Mouse (Mus musculus) spleen, adult 2 months (tissue): ENCODE results near the gene Ccdc15.
"Not testable (repeated sequence)": the region's sequence is repeated elsewhere in the genome, so short reads cannot be mapped to it uniquely, and the experiment has no call there.

Experiments used
- CTCF ChIP-seq: fragments of 200-500 bp; IDR thresholded peaks from 2 replicates; pipeline ENCODE4 v1.5.1; 2011; ENCODE audit warnings: mild to moderate bottlenecking, inconsistent platforms; ENCODE audit not compliant: insufficient read depth, insufficient read length, insufficient replicate concordance; ENCODE audit errors: extremely low read depth
- POLR2A ChIP-seq: fragments of 200-500 bp; IDR thresholded peaks from 2 replicates; pipeline ENCODE4 v1.6.1; 2011; ENCODE audit warnings: low read depth, low read length, inconsistent platforms

DNA sequence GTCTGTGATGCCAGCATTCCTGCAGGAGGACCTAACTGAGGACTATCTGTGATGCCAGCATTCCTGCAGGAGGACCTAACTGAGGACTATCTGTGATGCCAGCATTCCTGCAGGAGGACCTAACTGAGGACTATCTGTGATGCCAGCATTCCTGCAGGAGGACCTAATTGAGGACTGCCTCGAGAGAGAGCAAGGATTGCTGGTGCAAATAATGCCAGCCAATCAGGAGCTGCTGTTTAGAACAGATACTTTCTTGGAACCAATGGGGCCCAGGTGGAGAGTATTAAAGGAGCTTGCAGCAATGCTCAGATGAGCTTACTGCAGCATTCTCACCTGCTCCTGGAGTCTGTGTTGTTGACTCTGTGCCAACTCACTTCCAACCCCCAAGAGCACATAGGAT, 47.7 kb downstream of the Ccdc15 start:
- not testable (repeated sequence) for TF ChIP-seq POLR2A, CTCF
